8 mouse cellular contexts compared by ENCODE assay signal in genomic region chr10:125784896-125785295, GRCm38 (mm10).
A peak's percentile ranks its signal among the peaks of the same experiment; 100 is the strongest.
DNase-seq lines count a peak whose midpoint lies in the region; ATAC-seq lines count a peak whose summit lies in the region.

No protein-coding gene starts in this region.

- no peak overlapping the region for H3K4me2 ChIP-seq in intestine, embryonic 16.5 days (ENCODE audit: low read depth, low read length)
- H3K4me2 ChIP-seq in liver, embryonic 16.5 days (ENCODE audit: low read depth, low read length), result peak overlapping the region; percentile 37; the same call in 1 of the 2 replicates
- no peak overlapping the region for H3K4me2 ChIP-seq in neural tube, embryonic 14.5 days (ENCODE audit: low read depth, low read length)

- peak; percentile 16 for DNase-seq in ovary, postnatal 14 days (ENCODE audit: low spot score)
- DNase-seq in ovary, postnatal 10 days (ENCODE audit: low spot score), result no peak
- DNase-seq in fibroblast of lung, adult 2 months (ENCODE audit: low read depth), result peak; percentile 45

- WGBS in intestine, embryonic 16.5 days, result 14% methylated on average over 2 of the region's 2 CpGs
- WGBS in liver, embryonic 16.5 days (ENCODE audit: insufficient replicate concordance), result 19% methylated on average over 2 of the region's 2 CpGs
- WGBS in neural tube, embryonic 14.5 days, result 18% methylated on average over 2 of the region's 2 CpGs

- peak; percentile 53; the same call in 1 of the 2 replicates for ATAC-seq in intestine, embryonic 16.5 days
- ATAC-seq in liver, embryonic 16.5 days (ENCODE audit: low read depth), result 0 out of 2 replicates have a peak, but pooled peaks have one; percentile 41
- ATAC-seq in neural tube, embryonic 14.5 days (ENCODE audit: low read depth), result peak; percentile 76; the same call in 1 of the 2 replicates
- ATAC-seq in erythroid progenitor cell, adult 5-6 weeks (replicated peaks; ENCODE audit: low FRiP score, poor library complexity, severe bottlenecking), result no peak
- no peak for ATAC-seq in monocyte, adult 5-6 weeks (replicated peaks; ENCODE audit: insufficient number of reproducible peaks, low FRiP score, low TSS enrichment, poor library complexity, severe bottlenecking)

- H3K4me3 ChIP-seq in intestine, embryonic 16.5 days (ENCODE audit: low read length), result no peak overlapping the region
- no peak overlapping the region for H3K4me3 ChIP-seq in liver, embryonic 16.5 days (ENCODE audit: low read depth, low read length)
- H3K4me3 ChIP-seq in neural tube, embryonic 14.5 days (ENCODE audit: low read depth, low read length), result no peak overlapping the region

- no peaks in the 10 kb centered on the region for H3K36me3 ChIP-seq in intestine, embryonic 16.5 days (ENCODE audit: control insufficient read depth, insufficient read depth, low read length)
- no peaks in the 10 kb centered on the region for H3K36me3 ChIP-seq in liver, embryonic 16.5 days (ENCODE audit: control insufficient read depth, insufficient read depth)
- no peaks in the 10 kb centered on the region for H3K36me3 ChIP-seq in neural tube, embryonic 14.5 days (ENCODE audit: control insufficient read depth, insufficient read depth, low read length)

- H3K27me3 ChIP-seq in intestine, embryonic 16.5 days (replicated peaks; ENCODE audit: control insufficient read depth, insufficient read depth, low read length), result no peaks in the 10 kb centered on the region
- H3K27me3 ChIP-seq in liver, embryonic 16.5 days (ENCODE audit: control insufficient read depth, insufficient read depth, low read depth, low read length), result no peaks in the 10 kb centered on the region
- H3K27me3 ChIP-seq in neural tube, embryonic 14.5 days (ENCODE audit: control insufficient read depth, insufficient read depth, low read length), result no peaks in the 10 kb centered on the region

- no peaks in the 10 kb centered on the region for H3K9me3 ChIP-seq in intestine, embryonic 16.5 days (ENCODE audit: control insufficient read depth, low read length)
- no peaks in the 10 kb centered on the region for H3K9me3 ChIP-seq in liver, embryonic 16.5 days (replicated peaks; ENCODE audit: control insufficient read depth, low read length)
- no peaks in the 10 kb centered on the region for H3K9me3 ChIP-seq in neural tube, embryonic 14.5 days (ENCODE audit: control insufficient read depth, low read length)

- peaks cover 15% of the 10 kb centered on the region for H3K4me1 ChIP-seq in intestine, embryonic 16.5 days (ENCODE audit: control insufficient read depth, insufficient read depth, low read length)
- H3K4me1 ChIP-seq in liver, embryonic 16.5 days (ENCODE audit: control insufficient read depth, low read depth, low read length), result peaks cover 9% of the 10 kb centered on the region
- H3K4me1 ChIP-seq in neural tube, embryonic 14.5 days (ENCODE audit: control insufficient read depth, insufficient read depth, low read length), result peaks cover 20% of the 10 kb centered on the region

- H3K9ac ChIP-seq in intestine, embryonic 16.5 days (ENCODE audit: low read depth, low read length), result no peak overlapping the region
- H3K9ac ChIP-seq in liver, embryonic 16.5 days (ENCODE audit: low read depth, low read length), result no peak overlapping the region
- no peak overlapping the region for H3K9ac ChIP-seq in neural tube, embryonic 14.5 days (replicated peaks; ENCODE audit: low read depth, low read length)

- H3K27ac ChIP-seq in intestine, embryonic 16.5 days (ENCODE audit: low read length), result peak overlapping the region; percentile 72; the same call in 1 of the 2 replicates
- H3K27ac ChIP-seq in liver, embryonic 16.5 days (ENCODE audit: low read length), result no peak overlapping the region
- H3K27ac ChIP-seq in neural tube, embryonic 14.5 days (ENCODE audit: low read depth, low read length), result no peak overlapping the region

Comparison
In these comparisons a context has a peak if more than half of its experiments do, and no peak if none do; other contexts are left out.
1. ATAC-seq: peak in intestine, embryonic 16.5 days (single experiment), liver, embryonic 16.5 days (single experiment) and neural tube, embryonic 14.5 days (single experiment); none in erythroid progenitor cell, adult 5-6 weeks (single experiment) and monocyte, adult 5-6 weeks (single experiment).